Mouse (Mus musculus) heart, embryonic 15.5 days (tissue): ENCODE measurements around the gene Pofut2. TPM values are rescaled to one million over a fixed set of nuclear protein-coding genes. Genes with fewer than 3 reads are reported as not detected.

Experiments
- ATAC-seq: fragments of 200-750 bp; cut with Nextera tagmentation; replicated peaks from 2 replicates; pipeline ENCODE4 v1.8.0; 2017; ENCODE audit warnings: low read depth, moderate TSS enrichment; ENCODE audit not compliant: insufficient number of reproducible peaks, insufficient read depth, low FRiP score
- H3K27ac ChIP-seq: fragments of 300-500 bp; sonication (generic); 2 replicates; pipeline ENCODE4 v1.5.1; 2015; ENCODE audit warnings: mild to moderate bottlenecking, inconsistent platforms
- H3K27me3 ChIP-seq: fragments of 300-500 bp; sonication (generic); 2 replicates; pipeline ENCODE4 v1.6.1; 2015; ENCODE audit warnings: inconsistent platforms
- H3K36me3 ChIP-seq: fragments of 300-500 bp; sonication (generic); 2 replicates; pipeline ENCODE4 v1.6.1; 2015; ENCODE audit warnings: mild to moderate bottlenecking, inconsistent platforms
- H3K4me1 ChIP-seq: fragments of 300-500 bp; sonication (generic); replicated peaks from 2 replicates; pipeline ENCODE4 v1.6.1; 2015; ENCODE audit warnings: inconsistent platforms
- H3K4me2 ChIP-seq: fragments of 300-500 bp; sonication (generic); 2 replicates; pipeline ENCODE4 v1.6.1; 2015; ENCODE audit warnings: inconsistent platforms, mild to moderate bottlenecking, moderate library complexity
- H3K4me3 ChIP-seq: fragments of 300-500 bp; sonication (generic); 2 replicates; pipeline ENCODE4 v1.5.1; 2015; ENCODE audit warnings: mild to moderate bottlenecking, inconsistent platforms
- H3K9ac ChIP-seq: fragments of 300-500 bp; sonication (generic); 2 replicates; pipeline ENCODE4 v1.6.1; 2015; ENCODE audit warnings: mild to moderate bottlenecking, inconsistent platforms
- H3K9me3 ChIP-seq: fragments of 300-500 bp; sonication (generic); replicated peaks from 2 replicates; pipeline ENCODE4 v1.6.1; 2016; ENCODE audit warnings: inconsistent platforms
- WGBS: fragments of 180-500 bp; shearing (Covaris S2); methylation state at CpG from one replicate; pipeline ENCODE4 v1.1.7; 2015; ENCODE audit warnings: mixed read lengths; 5-methylcytosine and 5-hydroxymethylcytosine counted together
- polyA plus RNA-seq: library from polyadenylated mRNA; unstranded; fragments of >200 nt; fragmentation: Nextera tagmentation; extraction: Ambion mirVana; gene quantifications from 2 replicates; pipeline ENCODE4 v1.2.1, GENCODE M21; 2015

Pofut2 gene
- polyA plus RNA-seq = 99.8 and 124 TPM in 2 replicates

DNA sequence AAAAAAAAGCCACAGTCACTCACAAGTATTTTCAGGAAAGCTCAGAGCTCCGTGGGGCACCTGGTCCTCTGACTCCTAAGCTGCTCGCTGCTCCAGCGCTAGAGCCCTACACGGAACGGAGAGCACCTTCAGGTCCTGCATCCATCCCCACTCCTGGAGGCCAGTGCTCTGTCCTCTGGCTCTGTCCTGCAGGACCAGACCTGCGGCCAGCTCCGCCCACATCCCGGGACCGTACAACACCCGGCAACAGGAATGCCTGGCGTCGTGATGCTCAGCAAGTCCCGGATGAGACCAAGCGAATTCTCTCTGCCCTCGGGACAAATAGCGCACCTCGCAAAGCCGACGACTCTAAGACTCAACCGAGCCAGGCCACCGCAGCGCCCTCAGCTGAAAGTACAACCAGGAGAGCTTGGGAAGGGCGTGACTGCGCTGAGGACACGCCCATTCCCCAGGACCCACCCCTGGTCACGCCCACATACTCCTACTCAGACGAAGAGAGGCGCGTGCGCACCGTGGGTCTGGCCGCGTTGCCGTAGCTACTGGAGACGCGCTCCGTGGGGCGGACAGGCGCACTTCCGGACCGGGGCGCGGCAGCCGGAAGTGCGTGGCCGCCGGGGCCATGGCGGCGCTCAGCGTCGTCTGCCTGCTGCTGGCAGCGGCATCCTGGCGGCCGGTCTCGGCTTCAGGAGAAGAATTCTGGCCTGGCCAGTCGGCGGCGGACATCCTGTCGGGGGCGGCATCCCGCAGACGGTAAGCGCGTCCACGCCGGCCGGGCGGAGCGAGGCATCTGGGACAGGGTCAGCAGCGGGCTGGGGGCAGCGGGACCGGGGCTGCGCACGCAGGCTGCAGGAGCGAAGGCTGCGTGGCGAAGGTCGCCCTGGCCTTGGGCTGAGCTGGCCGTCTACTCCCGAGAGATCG is at the start of gene Pofut2:
Gene Pofut2, plus strand, starts transcription at position 515 of the 918 bp plus-strand sequence.
- under 1% methylated on average over 81 of the region's 81 CpGs for WGBS
- no peaks in the 10 kb centered on the region for H3K9me3 ChIP-seq
- peak within 1 kb of the TSS; percentile 90 for H3K27ac ChIP-seq

DNA sequence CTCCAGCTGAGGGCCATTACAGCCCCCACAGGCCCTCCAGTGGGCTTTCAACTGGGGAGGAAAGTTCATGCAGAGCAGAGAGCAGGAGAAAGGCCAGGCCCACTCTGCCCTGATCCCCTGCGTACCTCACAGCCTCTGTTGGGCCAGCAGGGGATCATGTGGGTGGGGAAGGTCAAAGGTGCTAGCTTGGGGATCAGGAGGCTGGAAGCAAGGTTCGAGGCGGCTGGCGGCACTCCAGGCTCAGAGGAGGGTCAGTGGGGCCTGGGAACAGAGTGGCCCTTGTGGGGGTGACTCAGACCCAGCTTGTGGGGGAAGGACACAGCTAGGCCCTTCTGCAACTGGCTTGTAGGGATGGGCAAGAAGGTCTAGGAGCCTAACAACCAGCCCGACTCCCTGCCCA is 49.8 kb upstream of the Pofut2 start:
- Histone ChIP-seq H3K4me1 (peaks cover 28% of the 10 kb centered on the region), H3K36me3 (no peaks in the 10 kb centered on the region), H3K4me2 (no peak overlapping the region), H3K27me3 (no peaks in the 10 kb centered on the region), H3K9ac (no peak overlapping the region), H3K9me3 (no peaks in the 10 kb centered on the region), H3K27ac (peak overlapping the region; percentile 37; the same call in 1 of the 2 replicates), H3K4me3 (no peak overlapping the region)
- 67% methylated on average over 5 of the region's 5 CpGs for WGBS
- no peak for ATAC-seq

More for the DNA sequence above, at the start of gene Pofut2:
- Histone ChIP-seq H3K4me2 (peak within 1 kb of the TSS; percentile 73), H3K36me3 (peaks cover 27% of the 10 kb centered on the region; the same call in 1 of the 2 replicates), H3K27me3 (no peaks in the 10 kb centered on the region), H3K9ac (peak within 1 kb of the TSS; percentile 81), H3K4me1 (peaks cover 12% of the 10 kb centered on the region), H3K4me3 (peak within 1 kb of the TSS; percentile 69)
- ATAC-seq = peak; percentile 97

DNA sequence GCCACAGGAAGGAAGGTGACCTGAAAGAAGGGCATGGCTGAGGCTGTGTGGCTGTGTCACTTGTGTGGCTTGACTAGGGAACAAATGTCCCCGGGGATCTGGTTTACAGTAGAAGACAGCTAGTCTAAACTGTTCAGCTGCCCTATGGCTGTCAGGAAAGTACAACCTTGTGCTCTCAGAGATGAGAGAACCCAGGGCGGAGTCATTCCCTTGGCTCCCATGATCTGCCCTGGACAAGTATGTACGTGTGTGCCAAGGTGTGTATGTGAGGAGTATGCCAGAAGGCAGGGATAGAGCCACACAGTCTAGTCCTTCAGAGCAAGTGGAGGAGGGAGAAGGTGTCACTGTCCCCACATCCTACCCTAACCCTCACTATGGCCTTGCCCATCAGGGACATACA is 48.4 kb upstream of the Pofut2 start:
- peaks cover 39% of the 10 kb centered on the region for H3K4me1 ChIP-seq
- WGBS = 88% methylated on average over 3 of the region's 3 CpGs
- ATAC-seq = no peak

DNA sequence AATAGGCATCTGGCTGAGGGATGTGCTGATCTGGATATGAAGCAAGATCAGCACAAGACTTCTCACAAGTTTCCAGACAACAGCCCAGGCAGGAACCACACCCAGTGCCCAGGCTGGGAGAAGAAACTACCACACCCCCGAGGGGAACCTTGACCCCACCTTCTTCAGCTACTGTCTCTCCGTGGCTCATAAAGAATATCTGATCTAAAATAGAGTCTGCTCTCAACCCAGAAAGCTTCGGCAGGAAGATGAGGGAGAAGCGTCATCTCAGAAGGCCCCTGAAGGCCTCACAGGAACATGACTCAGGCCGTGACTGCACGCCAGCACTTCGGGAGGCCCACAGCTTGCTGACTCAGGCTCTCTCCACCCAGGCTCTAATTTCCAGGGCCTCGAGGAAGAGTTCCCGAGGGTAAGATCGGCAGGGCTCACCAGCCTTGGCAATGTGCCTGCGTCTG is 47.9 kb upstream of the Pofut2 start:
- H3K4me3 ChIP-seq = no peak overlapping the region
- no peaks in the 10 kb centered on the region for H3K9me3 ChIP-seq
- peak overlapping the region; percentile 62 for H3K27ac ChIP-seq
- H3K27me3 ChIP-seq = no peaks in the 10 kb centered on the region
- 32% methylated on average over 11 of the region's 11 CpGs for WGBS
- H3K4me2 ChIP-seq = no peak overlapping the region
- H3K4me1 ChIP-seq = peaks cover 43% of the 10 kb centered on the region
- H3K9ac ChIP-seq = no peak overlapping the region
- no peaks in the 10 kb centered on the region for H3K36me3 ChIP-seq
- no peak; the same call in 1 of the 2 replicates for ATAC-seq

More for the DNA sequence above, 48.4 kb upstream of the Pofut2 start:
- no peak overlapping the region for H3K9ac ChIP-seq
- H3K9me3 ChIP-seq = no peaks in the 10 kb centered on the region
- no peak overlapping the region for H3K4me3 ChIP-seq
- peak overlapping the region; percentile 62 for H3K27ac ChIP-seq
- no peak overlapping the region for H3K4me2 ChIP-seq
- H3K36me3 ChIP-seq = no peaks in the 10 kb centered on the region
- H3K27me3 ChIP-seq = no peaks in the 10 kb centered on the region

DNA sequence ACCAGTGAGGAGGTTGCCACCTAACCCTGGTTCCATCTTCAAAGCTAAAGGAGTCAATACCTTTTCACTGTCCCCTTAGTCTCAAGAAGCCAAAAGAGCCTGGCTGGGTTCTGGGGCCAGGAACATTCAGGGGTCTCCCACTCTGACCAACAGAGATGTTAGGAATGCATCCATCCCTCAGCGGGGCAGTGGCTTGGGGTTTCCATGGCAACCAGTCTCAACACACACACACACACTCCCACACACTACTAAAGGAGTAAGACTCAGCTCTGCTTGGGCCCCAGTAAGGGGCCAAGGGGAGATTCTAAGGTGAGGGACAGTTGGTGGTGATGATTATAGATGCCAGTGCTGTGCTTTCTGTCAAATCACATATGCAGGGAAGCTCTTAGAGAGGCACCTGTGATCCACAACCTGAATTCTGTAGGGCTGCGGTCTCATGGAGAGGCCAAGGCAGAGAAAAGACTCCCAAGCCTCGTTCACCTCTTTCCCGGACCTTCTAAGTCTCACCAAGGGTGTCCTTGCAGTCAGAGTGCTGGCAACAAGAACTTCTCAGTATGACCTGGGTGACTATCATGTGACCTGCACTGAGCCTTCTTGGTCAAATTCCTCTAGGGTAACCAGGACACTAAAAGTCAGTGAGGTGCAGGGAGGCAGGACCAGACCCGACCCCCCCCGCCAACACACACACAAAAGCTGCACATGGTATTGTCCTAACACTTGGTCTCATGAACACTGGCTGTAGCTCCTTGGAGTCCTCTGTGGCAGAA is 46.5 kb upstream of the Pofut2 start:
- Histone ChIP-seq H3K36me3 (no peaks in the 10 kb centered on the region), H3K27ac (no peak overlapping the region), H3K4me1 (peaks cover 41% of the 10 kb centered on the region), H3K9ac (no peak overlapping the region), H3K4me3 (no peak overlapping the region), H3K4me2 (no peak overlapping the region), H3K9me3 (no peaks in the 10 kb centered on the region), H3K27me3 (no peaks in the 10 kb centered on the region)
- 81% methylated on average over 6 of the region's 6 CpGs for WGBS
- ATAC-seq = no peak

DNA sequence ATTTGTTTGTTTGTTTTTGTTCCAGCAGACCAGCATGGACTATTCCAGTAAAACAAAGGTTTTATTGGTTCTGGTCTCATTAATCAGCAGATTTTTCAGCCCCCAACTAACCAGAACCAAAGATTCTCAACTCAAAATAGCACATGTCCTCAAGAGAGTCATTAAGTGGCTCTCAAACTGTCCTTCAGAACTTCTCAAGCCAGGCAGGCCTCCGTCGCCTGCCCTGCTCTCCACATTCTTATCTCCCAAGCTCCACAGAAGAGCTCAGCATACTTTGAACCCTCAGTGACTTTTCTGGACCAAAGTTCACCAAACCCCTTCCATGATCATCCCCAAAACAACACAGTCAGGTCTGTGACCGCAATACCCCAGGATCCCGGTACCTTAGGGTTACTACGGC is 45.5 kb upstream of the Pofut2 start:
- ATAC-seq = no peak
- Histone ChIP-seq H3K27me3 (no peaks in the 10 kb centered on the region), H3K4me3 (no peak overlapping the region), H3K4me2 (no peak overlapping the region), H3K9me3 (no peaks in the 10 kb centered on the region), H3K9ac (no peak overlapping the region), H3K4me1 (peaks cover 43% of the 10 kb centered on the region), H3K27ac (no peak overlapping the region), H3K36me3 (no peaks in the 10 kb centered on the region)
- WGBS = 81% methylated on average over 5 of the region's 5 CpGs

DNA sequence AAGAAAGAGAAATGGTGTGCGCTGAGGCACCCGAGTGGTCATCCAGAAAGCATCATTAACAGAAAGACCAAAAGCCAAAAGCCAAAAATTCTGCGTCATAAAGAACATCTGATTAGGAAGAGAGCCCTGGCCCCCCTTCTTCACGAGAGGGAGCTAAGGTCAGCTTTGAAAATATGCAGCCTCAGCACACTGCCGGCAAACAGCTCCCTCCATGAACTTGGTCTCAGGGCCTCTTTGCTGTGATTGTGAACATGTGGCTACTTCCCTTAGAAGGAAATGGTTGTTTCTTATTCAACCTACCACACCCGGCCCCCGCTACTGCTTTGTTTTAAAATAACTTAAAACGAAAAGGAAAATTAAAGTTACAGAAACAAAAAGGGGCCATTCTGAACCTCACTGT is 44.4 kb upstream of the Pofut2 start:
- Histone ChIP-seq H3K4me2 (no peak overlapping the region), H3K9ac (no peak overlapping the region), H3K36me3 (no peaks in the 10 kb centered on the region), H3K27ac (peak overlapping the region; percentile 66), H3K9me3 (no peaks in the 10 kb centered on the region), H3K4me3 (no peak overlapping the region), H3K27me3 (no peaks in the 10 kb centered on the region), H3K4me1 (peaks cover 39% of the 10 kb centered on the region)
- 43% methylated on average over 8 of the region's 8 CpGs for WGBS
- no peak for ATAC-seq

DNA sequence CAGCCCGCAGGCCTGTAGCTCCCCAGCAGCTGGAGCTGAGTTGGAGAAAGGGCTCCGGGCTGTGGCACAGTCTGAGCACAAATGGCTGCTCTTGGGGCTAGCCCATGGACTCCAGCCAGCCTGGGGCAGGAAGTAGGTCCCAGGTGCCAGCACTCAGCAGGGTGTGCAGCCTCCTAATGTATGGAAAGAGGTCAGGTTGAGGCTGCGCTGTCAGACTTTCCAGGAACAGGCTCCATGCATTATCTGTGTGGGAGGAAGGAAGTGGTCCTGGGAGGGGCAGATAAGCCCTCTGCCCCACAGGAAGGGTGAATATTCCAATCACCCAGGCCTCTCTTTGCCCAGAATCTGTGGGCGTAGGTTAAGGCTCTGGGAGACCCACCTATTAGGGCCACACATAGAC is 43.4 kb upstream of the Pofut2 start:
- Histone ChIP-seq H3K4me3 (no peak overlapping the region), H3K27me3 (no peaks in the 10 kb centered on the region), H3K4me2 (no peak overlapping the region), H3K27ac (peak overlapping the region; percentile 66), H3K9ac (no peak overlapping the region), H3K36me3 (no peaks in the 10 kb centered on the region), H3K4me1 (peaks cover 40% of the 10 kb centered on the region), H3K9me3 (no peaks in the 10 kb centered on the region)
- WGBS = 53% methylated on average over 4 of the region's 4 CpGs
- no peak; the same call in 1 of the 2 replicates for ATAC-seq

DNA sequence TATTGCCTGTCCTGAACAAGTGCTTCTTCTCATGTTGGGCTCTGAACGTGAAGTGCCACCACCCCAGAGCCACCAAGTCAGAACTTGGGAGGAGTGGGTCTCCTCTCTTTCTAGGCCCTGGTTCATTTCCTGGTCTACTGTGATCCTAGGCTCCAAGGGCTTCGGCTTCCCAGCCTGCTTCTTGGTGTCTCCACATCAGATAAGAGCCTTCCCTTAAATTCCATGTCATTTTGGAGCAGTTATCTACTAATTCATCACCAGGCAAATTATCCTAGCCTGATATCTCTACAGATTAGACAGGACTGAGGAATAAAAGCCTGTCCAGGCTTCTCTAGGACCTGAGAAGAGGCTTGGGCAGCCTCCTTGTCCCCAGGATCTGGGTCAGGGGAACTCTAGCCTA is 42.7 kb upstream of the Pofut2 start:
- H3K27me3 ChIP-seq = no peaks in the 10 kb centered on the region
- peaks cover 41% of the 10 kb centered on the region for H3K4me1 ChIP-seq
- H3K9ac ChIP-seq = no peak overlapping the region
- no peak overlapping the region for H3K4me2 ChIP-seq
- no peaks in the 10 kb centered on the region for H3K9me3 ChIP-seq
- H3K36me3 ChIP-seq = no peaks in the 10 kb centered on the region
- H3K27ac ChIP-seq = peak overlapping the region; percentile 66; the same call in 1 of the 2 replicates
- no peak overlapping the region for H3K4me3 ChIP-seq
- 70% methylated on average over 2 of the region's 2 CpGs for WGBS
- no peak for ATAC-seq

DNA sequence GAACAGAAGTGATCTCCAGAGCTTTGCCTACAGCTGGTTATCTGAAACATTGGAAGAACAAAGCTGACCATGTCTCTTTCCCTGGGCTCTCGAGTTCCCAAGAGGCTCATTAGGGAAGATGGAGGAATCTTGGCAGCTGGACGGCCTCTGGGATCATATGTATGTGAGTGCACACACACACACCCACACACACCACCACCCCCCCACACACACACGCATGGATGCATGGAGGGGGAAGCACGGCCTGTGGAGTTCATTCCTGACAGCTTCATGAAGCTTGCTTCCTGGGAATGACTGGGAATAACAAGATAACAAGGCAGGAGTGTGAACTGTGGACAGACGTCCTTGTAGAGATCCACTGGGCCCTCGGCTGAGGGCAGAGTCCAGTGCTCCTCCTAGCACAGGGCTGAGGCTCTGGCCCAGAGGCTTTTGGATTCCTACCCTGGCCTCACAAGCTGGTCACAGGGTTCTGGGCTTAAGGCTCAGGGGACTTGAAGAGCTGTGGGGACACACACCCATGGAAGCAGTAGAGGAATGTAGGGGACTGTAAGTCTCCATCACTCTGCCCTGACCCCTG is 41.8 kb upstream of the Pofut2 start:
- peak overlapping the region; percentile 12; the same call in 1 of the 2 replicates for H3K9ac ChIP-seq
- WGBS = 27% methylated on average over 6 of the region's 6 CpGs
- H3K9me3 ChIP-seq = no peaks in the 10 kb centered on the region
- no peaks in the 10 kb centered on the region for H3K36me3 ChIP-seq
- no peak overlapping the region for H3K4me2 ChIP-seq
- no peaks in the 10 kb centered on the region for H3K27me3 ChIP-seq
- peak overlapping the region; percentile 30; the same call in 1 of the 2 replicates for H3K27ac ChIP-seq
- no peak for ATAC-seq
- no peak overlapping the region for H3K4me3 ChIP-seq
- H3K4me1 ChIP-seq = peaks cover 41% of the 10 kb centered on the region

DNA sequence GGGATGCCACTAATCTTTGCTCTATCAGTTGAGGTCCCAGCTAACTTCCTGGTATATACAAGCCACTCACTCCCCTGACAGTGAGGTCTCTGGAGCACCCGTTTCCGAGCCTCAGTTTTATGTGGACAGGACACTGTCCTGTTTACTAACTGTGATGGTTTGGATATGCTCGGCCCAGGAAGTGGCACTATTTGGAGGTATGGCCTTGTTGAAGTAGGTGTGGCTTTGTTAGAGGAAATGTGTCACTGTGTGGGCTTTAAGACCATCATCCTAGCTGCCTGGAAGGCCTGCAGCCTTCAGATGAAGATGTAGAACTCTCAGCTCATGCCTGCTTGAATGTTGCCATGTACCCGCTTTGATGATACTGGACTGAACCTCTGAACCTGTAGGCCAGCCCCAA is 41.0 kb upstream of the Pofut2 start:
- 85% methylated on average over 4 of the region's 4 CpGs for WGBS
- Histone ChIP-seq H3K9me3 (no peaks in the 10 kb centered on the region), H3K4me2 (no peak overlapping the region), H3K4me1 (peaks cover 38% of the 10 kb centered on the region), H3K36me3 (no peaks in the 10 kb centered on the region), H3K9ac (no peak overlapping the region), H3K4me3 (no peak overlapping the region), H3K27me3 (no peaks in the 10 kb centered on the region), H3K27ac (no peak overlapping the region)
- no peak for ATAC-seq
